Mouse (Mus musculus) liver, adult 2 months (tissue): ENCODE measurements around the gene Casc3.

ENCODE experiments used
- CTCF ChIP-seq: fragments of 200-500 bp; IDR thresholded peaks from 2 replicates; pipeline ENCODE4 v1.5.1; 2011; ENCODE audit warnings: low read depth, low read length, control low read depth
- POLR2A ChIP-seq: fragments of 200-500 bp; IDR thresholded peaks from 2 replicates; pipeline ENCODE4 v1.6.1; 2011; ENCODE audit warnings: low read length, control low read depth; ENCODE audit not compliant: insufficient read depth; ENCODE audit errors: extremely low read depth

DNA sequence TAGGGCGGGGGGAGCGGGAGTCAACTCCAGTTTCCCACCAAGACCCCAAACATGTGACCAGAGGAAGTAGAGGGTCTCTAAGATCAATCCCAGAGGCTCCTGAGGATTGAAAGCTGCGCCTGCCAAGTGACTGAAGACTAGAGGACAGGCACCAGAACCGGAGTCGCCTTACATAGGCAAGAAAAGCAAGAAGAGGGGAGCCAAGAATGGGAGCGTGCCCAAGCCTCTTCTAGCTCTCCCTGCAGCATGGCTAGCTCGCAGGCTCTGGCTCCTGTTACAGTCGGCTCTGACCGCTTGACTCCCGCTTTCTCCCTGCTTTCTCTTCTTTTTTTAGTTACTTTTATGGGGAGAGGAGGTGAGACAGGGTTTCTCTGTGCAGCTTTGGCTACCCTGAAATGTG, 19.5 kb upstream of the Casc3 start:
- TF ChIP-seq CTCF = no peak
- no peak for TF ChIP-seq POLR2A
